Mouse (Mus musculus): ENCODE results near the gene Lhfpl3.

DNA sequence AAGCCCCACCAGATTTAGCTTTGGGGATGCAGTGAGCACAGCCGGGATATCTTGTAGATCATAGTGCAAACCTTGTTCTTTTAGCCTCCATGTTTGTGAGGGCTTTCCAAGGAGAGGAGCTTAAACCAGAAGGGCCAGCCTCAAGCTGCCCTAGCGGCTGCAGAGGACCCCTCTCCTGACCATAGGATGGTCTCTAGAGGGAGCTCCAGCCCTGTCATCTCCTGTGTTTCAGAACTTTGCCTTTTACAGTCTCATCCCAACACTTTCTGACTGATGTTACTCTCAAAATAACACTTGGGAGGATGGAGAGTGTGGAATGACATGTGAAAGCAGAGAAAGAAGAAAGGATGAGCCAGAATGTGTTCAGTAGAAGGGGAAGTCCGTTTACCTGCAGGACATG is 11.4 kb downstream of the Lhfpl3 start:
- TF ChIP-seq CTCF (IDR thresholded peaks at IDR 0.05; ENCODE audit: extremely low read depth, insufficient read length, insufficient replicate concordance, low read depth, low read length): no peak
- no peak for TF ChIP-seq POLR2A (IDR thresholded peaks at IDR 0.05; ENCODE audit: low read depth, low read length)
